9 mouse cellular contexts compared by ENCODE assay signal in genomic region chr5:139796900-139797299, GRCm38 (mm10). TPM values are rescaled to one million over a fixed set of nuclear protein-coding genes. Genes with fewer than 3 reads are reported as not detected.
DNase-seq lines count a peak whose midpoint lies in the region; ATAC-seq and TF ChIP-seq lines count a peak whose summit lies in the region.
"Had no signal": no experiment of that assay in that cellular context is flagged by ENCODE, and none has a peak within 500 bp of the region (broad histone marks: within the 10 kb centered on the region; RNA-seq: fewer than 3 reads in every experiment).

No protein-coding gene starts in this region.

- no peaks in the 10 kb centered on the region for H3K27me3 ChIP-seq in cerebellum, adult 2 months (ENCODE audit: control insufficient read depth, insufficient read depth, low read length)
- no peaks in the 10 kb centered on the region for H3K27me3 ChIP-seq in forebrain, embryonic 10.5 days (ENCODE audit: poor library complexity, severe bottlenecking)
- no peaks in the 10 kb centered on the region for H3K27me3 ChIP-seq in heart, embryonic 15.5 days

- no peak for TF ChIP-seq CTCF in cerebellum, adult 2 months (IDR thresholded peaks at IDR 0.05; ENCODE audit: borderline replicate concordance, insufficient read depth, low read depth, low read length)
- no peak for TF ChIP-seq CTCF in lung, adult 2 months (IDR thresholded peaks at IDR 0.05; ENCODE audit: insufficient read depth, low read length)

- peaks cover 25% of the 10 kb centered on the region for H3K36me3 ChIP-seq in forebrain, embryonic 10.5 days (replicated peaks)
- peaks cover 29% of the 10 kb centered on the region for H3K36me3 ChIP-seq in heart, embryonic 15.5 days

- no peak for TF ChIP-seq POLR2A in cerebellum, adult 2 months (IDR thresholded peaks at IDR 0.05; ENCODE audit: borderline replicate concordance, insufficient read depth, low read length)
- TF ChIP-seq POLR2A in lung, adult 2 months (IDR thresholded peaks at IDR 0.05; ENCODE audit: borderline replicate concordance, extremely low read depth, low read depth, low read length), result peak; percentile 76; the same call in 1 of the 2 replicates

- ATAC-seq in heart, embryonic 15.5 days (replicated peaks; ENCODE audit: insufficient number of reproducible peaks, insufficient read depth, low FRiP score, low read depth), result peak; percentile 81

- no peak for DNase-seq in cerebellum, adult 2 months
- DNase-seq in cerebellum, adult 9-11 months, result no peak
- DNase-seq in forebrain, embryonic 10.5 days (ENCODE audit: extremely low spot score, low spot score), result peak; percentile 44
- DNase-seq in kidney, postnatal 14 days, result peak; percentile 94
- peak; percentile 86 for DNase-seq in lung, adult 2 months
- DNase-seq in right cerebral cortex, adult 18-20 months, result peak; percentile 79
- DNase-seq in natural killer cell, adult 2 months (ENCODE audit: low spot score in 2 of 2), result no peak

- peak overlapping the region; percentile 67 for H3K4me2 ChIP-seq in heart, embryonic 15.5 days

- no peaks in the 10 kb centered on the region for H3K9me3 ChIP-seq in forebrain, embryonic 10.5 days
- H3K9me3 ChIP-seq in heart, embryonic 15.5 days (replicated peaks), result no peaks in the 10 kb centered on the region

- 16% methylated on average over 13 of the region's 13 CpGs for WGBS in cerebellum, adult 2 months
- WGBS in forebrain, embryonic 10.5 days, result 47% methylated on average over 13 of the region's 13 CpGs
- WGBS in heart, embryonic 15.5 days, result 9% methylated on average over 13 of the region's 13 CpGs
- 7% methylated on average over 13 of the region's 13 CpGs for WGBS in lung, adult 2 months

- no peak overlapping the region for H3K4me3 ChIP-seq in cerebellum, adult 2 months (replicated peaks; ENCODE audit: insufficient read depth, low read depth, low read length)
- H3K4me3 ChIP-seq in forebrain, embryonic 10.5 days, result peak overlapping the region; percentile 38; the same call in 1 of the 2 replicates
- peak overlapping the region; percentile 36 for H3K4me3 ChIP-seq in heart, embryonic 15.5 days
- H3K4me3 ChIP-seq in lung, adult 2 months (replicated peaks; ENCODE audit: extremely low read depth, low read depth, low read length), result peak overlapping the region; percentile 54

- peaks cover 14% of the 10 kb centered on the region; the same call in 1 of the 2 replicates for H3K4me1 ChIP-seq in cerebellum, adult 2 months (ENCODE audit: control insufficient read depth, insufficient read depth, low read length)
- H3K4me1 ChIP-seq in forebrain, embryonic 10.5 days, result peaks cover 76% of the 10 kb centered on the region
- peaks cover 83% of the 10 kb centered on the region for H3K4me1 ChIP-seq in heart, embryonic 15.5 days (replicated peaks)
- H3K4me1 ChIP-seq in lung, adult 2 months (ENCODE audit: control insufficient read depth, insufficient read depth, low read length), result peaks cover 52% of the 10 kb centered on the region

- H3K9ac ChIP-seq in heart, embryonic 15.5 days, result peak overlapping the region; percentile 55

- H3K27ac ChIP-seq in cerebellum, adult 2 months (ENCODE audit: insufficient read depth, low read length), result peak overlapping the region; percentile 41; the same call in 1 of the 2 replicates
- H3K27ac ChIP-seq in forebrain, embryonic 10.5 days, result peak overlapping the region; percentile 85
- peak overlapping the region; percentile 94 for H3K27ac ChIP-seq in heart, embryonic 15.5 days

RNA-seq across cellular contexts. Expression of gene Mafk, which starts 5.6 kb away (rescaled TPM):
- 6.8 and 7.8 TPM in 2 replicates for polyA plus RNA-seq in cerebellum, adult 2 months (2012; rRNA removed)
- polyA plus RNA-seq in forebrain, embryonic 10.5 days (2016; fragmentation: Nextera tagmentation; extraction: Ambion mirVana), result 9.8 and 10.1 TPM in 2 replicates
- polyA plus RNA-seq in heart, embryonic 15.5 days (2015; fragmentation: Nextera tagmentation; extraction: Ambion mirVana), result 19.1 and 23.0 TPM in 2 replicates
- polyA plus RNA-seq in lung, adult 2 months (2012; rRNA removed), result 49.1 and 55.6 TPM in 2 replicates

RNA-seq across cellular contexts. Expression of gene Ints1, which starts 21.4 kb away (rescaled TPM):
- polyA plus RNA-seq in cerebellum, adult 2 months (2012; rRNA removed), result 64.4 and 70.8 TPM in 2 replicates
- polyA plus RNA-seq in forebrain, embryonic 10.5 days (2016; fragmentation: Nextera tagmentation; extraction: Ambion mirVana), result 41.0 and 43.2 TPM in 2 replicates
- polyA plus RNA-seq in heart, embryonic 15.5 days (2015; fragmentation: Nextera tagmentation; extraction: Ambion mirVana), result 12.6 and 20.6 TPM in 2 replicates
- 51.0 and 56.4 TPM in 2 replicates for polyA plus RNA-seq in lung, adult 2 months (2012; rRNA removed)

RNA-seq across cellular contexts. Expression of gene Tmem184a, which starts 22.8 kb away (rescaled TPM):
- 0.54 and 0.71 TPM in 2 replicates for polyA plus RNA-seq in cerebellum, adult 2 months (2012; rRNA removed)
- 1.4 and 1.8 TPM in 2 replicates for polyA plus RNA-seq in forebrain, embryonic 10.5 days (2016; fragmentation: Nextera tagmentation; extraction: Ambion mirVana)
- 0.18 and 1.9 TPM in 2 replicates for polyA plus RNA-seq in heart, embryonic 15.5 days (2015; fragmentation: Nextera tagmentation; extraction: Ambion mirVana)
- polyA plus RNA-seq in lung, adult 2 months (2012; rRNA removed), result 53.9 and 61.2 TPM in 2 replicates

RNA-seq across cellular contexts. Expression of gene Gm26938, which starts 29.3 kb away (rescaled TPM):
- not detected in 2 replicates for polyA plus RNA-seq in cerebellum, adult 2 months (2012; rRNA removed)
- polyA plus RNA-seq in forebrain, embryonic 10.5 days (2016; fragmentation: Nextera tagmentation; extraction: Ambion mirVana), result 0.31 TPM in 1 of 2 replicates, not detected in the other
- polyA plus RNA-seq in heart, embryonic 15.5 days (2015; fragmentation: Nextera tagmentation; extraction: Ambion mirVana), result not detected in 2 replicates
- not detected in 2 replicates for polyA plus RNA-seq in lung, adult 2 months (2012; rRNA removed)
- polyA plus RNA-seq: gonadal fat pad, adult 2 months had no signal

RNA-seq across cellular contexts. Expression of gene Psmg3, which starts 29.8 kb away (rescaled TPM):
- polyA plus RNA-seq in cerebellum, adult 2 months (2012; rRNA removed), result 33.9 and 36.3 TPM in 2 replicates
- 99.7 and 103 TPM in 2 replicates for polyA plus RNA-seq in forebrain, embryonic 10.5 days (2016; fragmentation: Nextera tagmentation; extraction: Ambion mirVana)
- polyA plus RNA-seq in heart, embryonic 15.5 days (2015; fragmentation: Nextera tagmentation; extraction: Ambion mirVana), result 33.2 and 39.2 TPM in 2 replicates
- 23.6 and 24.4 TPM in 2 replicates for polyA plus RNA-seq in lung, adult 2 months (2012; rRNA removed)

Comparison
In these comparisons a context has a peak if more than half of its experiments do, and no peak if none do; other contexts are left out.
1. DNase-seq: peak in forebrain, embryonic 10.5 days (single experiment), kidney, postnatal 14 days (single experiment), lung, adult 2 months (single experiment) and right cerebral cortex, adult 18-20 months (single experiment); none in cerebellum, adult 2 months (0 of 2), cerebellum, adult 9-11 months (single experiment) and natural killer cell, adult 2 months (0 of 2).
2. H3K27ac ChIP-seq: peak in every context shown above with its lines; median percentile 94 in heart, embryonic 15.5 days; 85 in forebrain, embryonic 10.5 days; 41 in cerebellum, adult 2 months.
3. RNA of gene Tmem184a, which starts 22.8 kb away (polyA plus RNA-seq): 53.9 to 61.2 TPM in lung, adult 2 months; 1.4 to 1.8 TPM in forebrain, embryonic 10.5 days, 0.54 to 0.71 TPM in cerebellum, adult 2 months and 0.18 to 1.9 TPM in heart, embryonic 15.5 days; every median in the first group is over 10 times any median in the second.